Mouse (Mus musculus) neural tube, embryonic 14.5 days (tissue): Measurements from ENCODE around the gene Zc3h12a. TPM values are rescaled to one million over a fixed set of nuclear protein-coding genes. Genes with fewer than 3 reads are reported as not detected.

ENCODE experiments used
- ATAC-seq: fragments of 200-750 bp; cut with Nextera tagmentation; 2 replicates; pipeline ENCODE4 v1.8.0; 2017; ENCODE audit warnings: low read depth, mild to moderate bottlenecking, moderate TSS enrichment, moderate library complexity
- H3K27ac ChIP-seq: fragments of 300-500 bp; sonication (generic); 2 replicates; pipeline ENCODE4 v1.5.1; 2014; ENCODE audit warnings: low read depth, mild to moderate bottlenecking, control low read depth, low read length, moderate library complexity, mixed read lengths
- H3K27me3 ChIP-seq: fragments of 300-500 bp; sonication (generic); 2 replicates; pipeline ENCODE4 v1.6.1; 2014; ENCODE audit warnings: low read length; ENCODE audit not compliant: control insufficient read depth, insufficient read depth
- H3K36me3 ChIP-seq: fragments of 300-500 bp; sonication (generic); 2 replicates; pipeline ENCODE4 v1.6.1; 2014; ENCODE audit warnings: low read length, mixed read lengths; ENCODE audit not compliant: control insufficient read depth, insufficient read depth
- H3K4me1 ChIP-seq: fragments of 300-500 bp; sonication (generic); 2 replicates; pipeline ENCODE4 v1.6.1; 2014; ENCODE audit warnings: low read length; ENCODE audit not compliant: control insufficient read depth, insufficient read depth
- H3K4me2 ChIP-seq: fragments of 300-500 bp; sonication (generic); 2 replicates; pipeline ENCODE4 v1.6.1; 2014; ENCODE audit warnings: mild to moderate bottlenecking, low read depth, low read length, control low read depth
- H3K4me3 ChIP-seq: fragments of 300-500 bp; sonication (generic); 2 replicates; pipeline ENCODE4 v1.5.1; 2014; ENCODE audit warnings: low read depth, low read length, control low read depth, mixed read lengths
- H3K9ac ChIP-seq: fragments of 300-500 bp; sonication (generic); replicated peaks from 2 replicates; pipeline ENCODE4 v1.6.1; 2014; ENCODE audit warnings: low read depth, mild to moderate bottlenecking, control low read depth, low read length, mixed read lengths
- H3K9me3 ChIP-seq: fragments of 300-500 bp; sonication (generic); 2 replicates; pipeline ENCODE4 v1.6.1; 2016; ENCODE audit warnings: low read length; ENCODE audit not compliant: control insufficient read depth
- WGBS: fragments of 180-500 bp; shearing (Covaris S2); extraction: QIAGEN DNeasy Blood & Tissue Kit; methylation state at CpG from one replicate; pipeline ENCODE4 v1.1.7; 2014; 5-methylcytosine and 5-hydroxymethylcytosine counted together
- polyA plus RNA-seq: library from polyadenylated mRNA; unstranded; fragments of >200 nt; fragmentation: Nextera tagmentation; extraction: Ambion mirVana; gene quantifications from 2 replicates; pipeline ENCODE4 v1.2.1, GENCODE M21; 2014

Zc3h12a gene
- polyA plus RNA-seq, 1 experiment from 2014 or later: 0.51 TPM

DNA sequence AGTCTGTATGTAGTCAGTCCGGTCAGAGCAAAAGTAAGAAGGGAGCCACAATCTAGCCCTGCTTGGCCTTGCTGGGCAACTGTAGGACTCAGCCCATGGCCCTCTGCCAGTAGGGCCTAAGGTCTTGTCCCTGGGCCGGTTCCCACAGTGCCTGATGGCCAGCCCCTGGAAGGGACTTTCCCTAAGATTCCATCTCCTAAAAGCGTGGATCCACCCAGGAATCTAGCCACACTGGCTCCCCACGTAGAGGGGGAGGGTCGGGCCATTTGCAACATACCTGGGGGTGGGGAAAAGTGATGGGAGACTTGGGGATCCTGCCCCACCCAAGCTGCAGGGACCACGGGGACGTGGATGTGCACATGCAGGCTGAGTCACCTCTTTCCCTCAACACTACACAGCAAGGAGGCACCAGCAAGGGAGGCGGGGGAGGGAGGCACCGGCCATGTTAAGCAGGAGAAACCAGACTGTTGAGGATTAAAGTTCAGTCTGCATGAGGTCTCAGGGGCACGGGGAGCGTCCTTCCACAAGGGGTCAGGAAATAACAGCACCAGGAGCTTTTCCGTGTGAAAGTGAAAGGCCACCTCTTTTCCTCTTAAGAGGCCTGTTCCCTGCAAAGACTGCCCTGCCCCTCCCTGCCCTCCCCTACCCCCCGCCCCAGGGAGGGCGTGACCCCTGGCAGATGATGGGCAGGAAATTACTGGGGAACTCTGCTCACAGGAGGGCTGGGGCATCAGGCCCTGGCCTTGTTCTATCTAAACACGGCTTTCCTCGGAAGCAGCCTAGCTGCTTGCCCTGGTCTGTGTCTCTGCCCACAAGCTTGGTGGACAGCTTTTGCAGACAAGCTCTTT, 5.0 kb downstream of the Zc3h12a start:
- Histone ChIP-seq H3K4me3 (no peak overlapping the region), H3K27ac (no peak overlapping the region), H3K4me2 (no peak overlapping the region), H3K4me1 (no peaks in the 10 kb centered on the region), H3K27me3 (0 out of 2 replicates have a peak, but pooled peaks cover 5% of the 10 kb centered on the region), H3K9me3 (no peaks in the 10 kb centered on the region), H3K9ac (no peak overlapping the region), H3K36me3 (no peaks in the 10 kb centered on the region)
- no peak for ATAC-seq
- WGBS: 24% methylated on average over 16 of the region's 16 CpGs

DNA sequence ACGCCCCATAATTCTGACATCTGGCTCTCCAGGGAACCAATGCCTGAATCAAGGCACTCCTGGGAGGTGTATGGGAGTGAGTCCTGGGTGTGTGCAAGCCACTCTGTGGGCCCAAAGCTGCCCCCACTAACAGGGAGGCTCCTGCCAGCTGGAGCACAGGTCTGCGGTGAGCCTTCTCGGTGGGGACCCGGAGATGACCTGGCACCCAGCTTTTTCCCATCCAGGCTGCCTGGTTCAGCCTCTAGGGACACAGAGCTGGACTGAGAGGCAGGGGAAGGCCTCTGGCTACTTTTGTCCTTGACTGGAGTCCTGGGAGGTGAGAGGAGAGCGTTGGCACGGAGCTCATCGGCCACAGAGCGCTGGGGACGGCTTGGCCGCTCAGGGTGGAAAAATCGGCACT, 7.9 kb downstream of the Zc3h12a start:
- Histone ChIP-seq H3K36me3 (no peaks in the 10 kb centered on the region), H3K9ac (no peak overlapping the region), H3K4me2 (no peak overlapping the region), H3K27me3 (no peaks in the 10 kb centered on the region), H3K4me1 (0 out of 2 replicates have a peak, but pooled peaks cover 3% of the 10 kb centered on the region), H3K4me3 (no peak overlapping the region), H3K27ac (no peak overlapping the region), H3K9me3 (no peaks in the 10 kb centered on the region)
- 91% methylated on average over 11 of the region's 11 CpGs for WGBS
- ATAC-seq: no peak

DNA sequence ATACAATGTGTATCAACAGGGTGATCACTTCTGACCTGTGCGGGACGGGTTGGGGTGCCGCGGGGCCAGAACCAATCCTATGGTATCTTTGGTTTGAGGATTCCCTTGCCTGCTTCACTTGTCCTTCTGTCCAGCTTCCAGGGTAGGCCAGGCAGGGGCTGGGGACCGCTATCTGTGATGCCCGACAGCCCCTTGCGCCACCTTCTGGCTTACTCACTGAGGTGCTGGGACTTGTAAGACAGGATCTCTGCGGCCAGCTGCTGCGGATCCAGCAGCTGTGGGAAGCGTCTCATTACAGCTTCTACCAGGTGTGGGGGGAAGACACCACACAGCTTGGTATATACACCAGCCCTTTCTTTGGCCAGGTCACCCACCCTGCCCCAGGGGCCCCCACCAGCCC, 8.6 kb downstream of the Zc3h12a start:
- Histone ChIP-seq H3K36me3 (no peaks in the 10 kb centered on the region), H3K4me2 (no peak overlapping the region), H3K4me3 (no peak overlapping the region), H3K27me3 (no peaks in the 10 kb centered on the region), H3K9me3 (no peaks in the 10 kb centered on the region), H3K4me1 (0 out of 2 replicates have a peak, but pooled peaks cover 3% of the 10 kb centered on the region), H3K27ac (no peak overlapping the region), H3K9ac (no peak overlapping the region)
- 31% methylated on average over 10 of the region's 10 CpGs for WGBS
- no peak for ATAC-seq

DNA sequence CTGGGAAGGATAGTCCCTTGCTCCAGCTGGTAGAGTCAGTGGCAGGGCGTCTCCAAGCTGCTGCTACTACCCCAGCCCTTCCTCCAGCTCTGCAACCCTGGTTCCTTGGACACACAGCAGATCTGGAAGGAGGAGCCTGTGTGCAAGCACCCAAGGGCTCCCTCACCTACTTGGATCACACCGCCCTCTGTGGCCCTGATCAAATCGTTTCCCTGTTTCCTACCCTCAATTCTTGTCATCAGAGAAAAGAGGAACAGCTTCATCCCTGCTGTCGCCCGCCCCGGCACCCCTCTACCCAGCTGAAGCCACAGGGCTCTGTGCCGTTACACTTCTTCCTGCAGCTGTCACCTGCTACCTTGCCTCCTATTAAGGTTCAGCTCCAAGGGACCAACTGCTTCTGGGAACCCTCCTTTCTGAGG, 9.7 kb downstream of the Zc3h12a start:
- Histone ChIP-seq H3K4me1 (0 out of 2 replicates have a peak, but pooled peaks cover 3% of the 10 kb centered on the region), H3K36me3 (no peaks in the 10 kb centered on the region), H3K9ac (no peak overlapping the region), H3K27me3 (no peaks in the 10 kb centered on the region), H3K4me3 (no peak overlapping the region), H3K4me2 (no peak overlapping the region), H3K27ac (no peak overlapping the region), H3K9me3 (no peaks in the 10 kb centered on the region)
- ATAC-seq: no peak
- 82% methylated on average over 7 of the region's 7 CpGs for WGBS

DNA sequence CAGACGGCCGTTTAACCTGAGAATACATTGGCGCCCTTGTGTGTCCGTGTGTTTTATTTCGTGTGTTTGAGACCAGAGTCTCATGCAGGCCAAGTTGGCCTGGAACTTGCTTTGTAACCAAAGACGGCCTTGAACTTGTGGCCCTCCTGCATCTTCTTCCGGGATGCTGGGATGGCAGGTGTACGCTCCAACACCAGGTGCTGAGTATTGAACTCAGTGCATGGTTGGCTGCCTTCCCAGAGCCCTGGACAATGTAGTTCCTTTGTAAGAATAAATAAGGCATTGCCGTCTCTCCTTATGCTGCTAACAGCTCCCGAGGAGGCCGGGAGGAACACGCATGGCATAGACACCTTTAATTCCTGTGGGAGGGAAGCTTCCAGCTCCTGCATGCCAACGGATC, 10.7 kb downstream of the Zc3h12a start:
- Histone ChIP-seq H3K27ac (no peak overlapping the region), H3K27me3 (no peaks in the 10 kb centered on the region), H3K36me3 (no peaks in the 10 kb centered on the region), H3K9me3 (no peaks in the 10 kb centered on the region), H3K4me2 (no peak overlapping the region), H3K4me3 (no peak overlapping the region), H3K9ac (no peak overlapping the region), H3K4me1 (0 out of 2 replicates have a peak, but pooled peaks cover 3% of the 10 kb centered on the region)
- 68% methylated on average over 13 of the region's 13 CpGs for WGBS
- ATAC-seq: no peak

DNA sequence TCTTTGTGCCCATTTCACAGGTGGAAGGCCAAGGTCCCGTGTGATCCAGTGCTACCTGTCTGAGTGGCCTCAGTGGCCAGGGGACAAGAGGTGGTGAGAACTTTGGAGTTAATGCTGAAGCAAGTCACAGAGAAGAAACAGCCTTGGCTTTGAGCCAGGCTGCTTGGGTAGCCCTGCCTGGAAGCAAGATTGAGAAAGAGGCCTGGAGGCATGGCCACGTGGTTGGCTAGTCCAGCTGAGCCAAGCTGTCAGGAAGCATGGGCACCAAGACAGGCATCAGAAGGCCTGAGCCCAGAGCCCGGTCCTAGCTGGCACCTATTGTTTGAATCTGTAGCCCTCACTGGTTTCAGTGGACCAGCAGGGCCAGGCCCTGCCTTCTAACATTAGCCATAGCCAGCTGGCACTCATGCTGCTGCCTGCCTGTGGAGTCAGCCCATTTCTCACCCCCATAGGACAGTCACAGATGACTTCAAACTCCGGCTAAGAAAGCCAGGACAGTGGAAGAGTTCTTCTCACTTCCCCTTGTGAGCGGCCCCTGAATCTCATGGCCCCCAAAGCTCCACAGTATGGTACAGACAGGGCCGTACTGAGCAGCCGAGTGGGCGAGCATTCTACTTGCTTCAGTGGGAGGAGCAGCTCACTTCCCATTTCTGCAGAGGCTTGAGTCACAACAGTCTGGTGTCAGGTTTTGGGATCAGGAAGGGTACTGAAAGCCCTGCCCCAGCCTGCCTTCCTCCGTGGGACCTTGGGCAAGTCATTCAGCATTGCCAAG, 11.4 kb downstream of the Zc3h12a start:
- no peaks in the 10 kb centered on the region for H3K27me3 ChIP-seq
- H3K36me3 ChIP-seq: peaks cover 3% of the 10 kb centered on the region; the same call in 1 of the 2 replicates
- 0 out of 2 replicates have a peak, but pooled peaks cover 3% of the 10 kb centered on the region for H3K4me1 ChIP-seq
- no peak overlapping the region for H3K4me3 ChIP-seq
- WGBS: 71% methylated on average over 9 of the region's 9 CpGs
- H3K4me2 ChIP-seq: no peak overlapping the region
- no peak for ATAC-seq
- H3K27ac ChIP-seq: no peak overlapping the region
- H3K9ac ChIP-seq: no peak overlapping the region
- H3K9me3 ChIP-seq: no peaks in the 10 kb centered on the region

DNA sequence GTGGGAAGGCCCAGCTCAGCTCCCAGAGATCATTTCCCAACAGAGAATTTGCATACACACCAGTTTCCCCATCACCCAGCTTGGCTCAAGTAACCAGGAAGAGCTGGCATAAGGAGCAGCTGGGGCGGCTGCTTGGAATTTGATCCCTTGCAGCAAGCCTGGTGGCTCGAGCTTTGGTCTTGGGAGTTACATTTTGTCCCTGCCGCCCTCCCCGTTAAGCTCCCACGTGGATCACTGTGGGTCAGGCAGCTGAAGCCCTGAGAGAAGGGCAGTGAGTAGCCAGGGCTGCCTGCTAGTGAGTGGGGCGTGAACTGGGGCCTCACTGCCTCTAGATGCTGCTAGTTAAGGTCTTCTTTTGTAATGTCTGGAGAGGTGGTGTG, 11.9 kb downstream of the Zc3h12a start:
- Histone ChIP-seq H3K4me1 (0 out of 2 replicates have a peak, but pooled peaks cover 3% of the 10 kb centered on the region), H3K27ac (no peak overlapping the region), H3K4me2 (no peak overlapping the region), H3K4me3 (no peak overlapping the region), H3K9me3 (no peaks in the 10 kb centered on the region), H3K36me3 (peaks cover 4% of the 10 kb centered on the region; the same call in 1 of the 2 replicates), H3K9ac (no peak overlapping the region), H3K27me3 (no peaks in the 10 kb centered on the region)
- no peak for ATAC-seq
- 60% methylated on average over 6 of the region's 6 CpGs for WGBS

DNA sequence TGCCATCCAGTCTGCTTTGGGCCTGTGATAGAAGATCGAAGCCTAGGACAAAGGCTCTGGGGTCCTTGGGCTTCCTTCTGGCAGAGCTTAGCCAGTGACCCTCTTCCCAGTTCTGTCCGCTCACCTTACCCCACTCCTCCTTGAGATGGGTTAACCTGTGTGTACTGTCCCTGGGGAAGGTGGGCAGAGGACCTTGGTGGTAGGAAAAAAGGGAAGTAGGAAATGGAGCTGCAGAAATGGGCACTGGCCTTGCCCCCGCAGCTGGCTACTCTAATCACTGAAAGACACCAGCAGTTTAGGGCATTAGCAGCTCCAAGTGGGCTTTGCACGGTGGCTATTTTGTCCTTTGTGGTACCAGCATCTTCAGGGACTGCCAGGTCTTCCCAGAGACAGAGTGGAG, 12.6 kb downstream of the Zc3h12a start:
- H3K27ac ChIP-seq: no peak overlapping the region
- no peak overlapping the region for H3K4me3 ChIP-seq
- H3K27me3 ChIP-seq: no peaks in the 10 kb centered on the region
- 75% methylated on average over 4 of the region's 4 CpGs for WGBS
- no peak for ATAC-seq
- H3K9me3 ChIP-seq: no peaks in the 10 kb centered on the region
- no peak overlapping the region for H3K9ac ChIP-seq
- no peak overlapping the region for H3K4me2 ChIP-seq
- H3K4me1 ChIP-seq: 0 out of 2 replicates have a peak, but pooled peaks cover 3% of the 10 kb centered on the region
- peaks cover 7% of the 10 kb centered on the region for H3K36me3 ChIP-seq

DNA sequence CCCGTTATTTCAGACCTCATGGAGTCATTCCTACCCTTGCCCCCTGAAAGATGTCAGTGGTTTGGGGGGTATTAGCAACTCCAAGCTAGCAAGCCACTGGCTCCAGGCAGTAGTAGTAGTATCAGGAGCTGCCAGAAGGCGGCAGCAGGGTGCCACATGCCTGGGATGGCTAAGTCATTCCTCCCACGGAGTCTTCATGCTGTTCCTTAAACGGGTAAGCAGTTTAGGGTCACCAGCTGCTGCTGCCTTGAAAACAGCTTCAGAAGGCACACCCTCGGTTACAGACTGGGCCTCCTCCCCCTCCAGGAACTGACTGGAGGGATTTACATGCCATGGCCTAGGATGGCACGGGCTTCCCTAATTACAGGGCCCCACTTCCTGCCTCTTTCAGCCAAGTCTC, 13.0 kb downstream of the Zc3h12a start:
- 0 out of 2 replicates have a peak, but pooled peaks cover 3% of the 10 kb centered on the region for H3K4me1 ChIP-seq
- peaks cover 11% of the 10 kb centered on the region for H3K36me3 ChIP-seq
- no peaks in the 10 kb centered on the region for H3K27me3 ChIP-seq
- no peak overlapping the region for H3K4me3 ChIP-seq
- 10% methylated on average over 6 of the region's 6 CpGs for WGBS
- no peak overlapping the region for H3K27ac ChIP-seq
- H3K4me2 ChIP-seq: no peak overlapping the region
- H3K9me3 ChIP-seq: no peaks in the 10 kb centered on the region
- peak; percentile 32; the same call in 1 of the 2 replicates for ATAC-seq
- no peak overlapping the region for H3K9ac ChIP-seq
